Mouse (Mus musculus): ENCODE measurements around the gene Gm11168.
"Not testable (repeated sequence)": the region's sequence is repeated elsewhere in the genome, so short reads cannot be mapped to it uniquely, and the experiment has no call there.

Gene Gm11168

DNA sequence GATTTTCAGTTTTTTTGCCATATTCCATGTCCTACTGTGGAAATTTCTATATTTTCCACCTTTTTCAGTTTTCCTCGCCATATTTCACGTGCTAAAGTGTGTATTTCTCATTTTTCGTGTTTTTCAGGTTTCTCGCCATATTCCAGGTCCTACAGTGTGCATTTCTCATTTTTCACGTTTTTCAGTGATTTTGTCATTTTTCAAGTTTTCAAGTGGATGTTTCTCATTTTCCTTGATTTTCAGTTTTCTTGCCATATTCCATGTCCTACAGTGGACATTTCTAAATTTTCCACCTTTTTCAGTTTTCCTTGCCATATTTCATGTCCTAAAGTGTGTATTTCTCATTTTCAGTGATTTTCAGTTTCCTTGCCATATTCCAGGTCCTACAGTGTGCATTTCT, 23.0 kb downstream of the Gm11168 start:
- DNase-seq, result not testable (repeated sequence)

DNA sequence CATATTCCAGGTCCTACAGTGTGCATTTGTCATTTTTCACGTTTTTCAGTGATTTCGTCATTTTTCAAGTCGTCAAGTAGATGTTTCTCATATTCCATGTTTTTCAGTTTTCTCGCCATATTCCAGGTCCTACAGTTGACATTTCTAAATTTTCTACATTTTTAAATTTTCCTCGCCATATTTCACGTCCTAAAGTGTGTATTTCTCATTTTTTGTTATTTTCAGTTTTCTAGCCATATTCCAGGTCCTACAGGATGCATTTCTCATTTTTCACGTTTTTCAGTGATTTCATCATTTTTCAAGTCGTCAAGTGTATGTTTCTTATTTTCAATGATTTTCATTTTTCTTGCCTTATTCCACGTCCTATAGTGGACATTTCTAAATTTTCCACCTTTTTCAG, 23.6 kb downstream of the Gm11168 start:
- not testable (repeated sequence) for DNase-seq

DNA sequence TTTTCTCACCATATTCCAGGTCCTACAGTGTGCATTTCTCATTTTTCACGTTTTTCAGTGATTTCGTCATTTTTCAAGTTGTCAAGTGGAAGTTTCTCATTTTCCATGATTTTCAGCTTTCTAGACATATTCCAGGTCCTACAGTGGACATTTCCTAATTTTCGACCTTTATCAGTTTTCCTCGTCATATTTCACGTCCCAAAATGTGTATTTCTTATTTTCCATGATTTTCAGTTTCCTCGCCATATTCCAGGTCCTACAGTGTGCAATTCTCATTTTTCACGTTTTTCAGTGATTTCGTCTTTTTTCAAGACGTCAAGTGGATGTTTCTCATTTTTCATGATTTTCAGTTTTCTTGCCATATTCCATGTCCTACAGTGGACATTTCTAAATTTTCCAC, 24.1 kb downstream of the Gm11168 start:
- not testable (repeated sequence) for DNase-seq

DNA sequence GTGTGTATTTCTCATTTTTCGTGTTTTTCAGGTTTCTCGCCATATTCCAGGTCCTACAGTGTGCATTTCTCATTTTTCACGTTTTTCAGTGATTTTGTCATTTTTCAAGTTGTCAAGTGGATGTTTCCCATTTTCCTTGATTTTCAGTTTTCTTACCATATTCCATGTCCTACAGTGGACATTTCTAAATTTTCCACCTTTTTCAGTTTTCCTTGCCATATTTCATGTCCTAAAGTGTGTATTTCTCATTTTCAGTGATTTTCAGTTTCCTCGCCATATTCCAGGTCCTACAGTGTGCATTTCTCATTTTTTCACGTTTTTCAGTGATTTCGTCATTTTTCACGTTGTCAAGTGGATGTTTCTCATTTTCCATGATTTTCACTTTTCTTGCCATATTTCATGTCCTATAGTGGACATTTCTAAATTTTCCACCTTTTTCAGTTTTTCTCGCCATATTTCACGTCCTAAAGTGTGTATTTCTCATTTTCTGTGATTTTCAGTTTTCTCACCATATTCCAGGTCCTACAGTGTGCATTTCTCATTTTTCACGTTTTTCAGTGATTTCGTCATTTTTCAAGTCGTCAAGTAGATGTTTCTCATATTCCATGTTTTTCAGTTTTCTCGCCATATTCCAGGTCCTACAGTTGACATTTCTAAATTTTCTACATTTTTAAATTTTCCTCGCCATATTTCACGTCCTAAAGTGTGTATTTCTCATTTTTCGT, 26.3 kb downstream of the Gm11168 start:
- DNase-seq, result peak; percentile 41

DNA sequence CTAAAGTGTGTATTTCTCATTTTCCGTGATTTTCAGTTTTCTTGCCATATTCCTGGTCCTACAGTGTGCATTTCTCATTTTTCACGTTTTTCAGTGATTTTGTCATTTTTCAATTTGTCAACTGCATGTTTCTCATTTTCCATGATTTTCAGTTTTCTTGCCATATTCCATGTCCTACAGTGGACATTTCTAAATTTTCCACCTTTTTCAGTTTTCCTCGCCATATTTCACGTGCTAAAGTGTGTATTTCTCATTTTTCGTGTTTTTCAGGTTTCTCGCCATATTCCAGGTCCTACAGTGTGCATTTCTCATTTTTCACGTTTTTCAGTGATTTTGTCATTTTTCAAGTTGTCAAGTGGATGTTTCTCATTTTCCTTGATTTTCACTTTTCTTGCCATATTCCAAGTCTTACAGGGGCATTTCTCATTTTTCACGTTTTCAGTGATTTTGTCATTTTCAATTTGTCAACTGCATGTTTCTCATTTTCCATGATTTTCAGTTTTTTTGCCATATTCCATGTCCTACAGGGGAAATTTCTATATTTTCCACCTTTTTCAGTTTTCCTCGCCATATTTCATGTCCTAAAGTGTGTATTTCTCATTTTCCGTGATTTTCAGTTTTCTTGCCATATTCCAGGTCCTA, 27.7 kb downstream of the Gm11168 start:
- DNase-seq, result not testable (repeated sequence)

DNA sequence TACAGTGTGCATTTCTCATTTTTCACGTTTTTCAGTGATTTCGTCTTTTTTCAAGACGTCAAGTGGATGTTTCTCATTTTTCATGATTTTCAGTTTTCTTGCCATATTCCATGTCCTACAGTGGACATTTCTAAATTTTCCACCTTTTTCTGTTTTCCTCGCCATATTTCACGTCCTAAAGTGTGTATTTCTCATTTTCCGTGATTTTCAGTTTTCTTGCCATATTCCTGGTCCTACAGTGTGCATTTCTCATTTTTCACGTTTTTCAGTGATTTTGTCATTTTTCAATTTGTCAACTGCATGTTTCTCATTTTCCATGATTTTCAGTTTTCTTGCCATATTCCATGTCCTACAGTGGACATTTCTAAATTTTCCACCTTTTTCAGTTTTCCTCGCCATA, 31.2 kb downstream of the Gm11168 start, which contains the start of gene Gm17535:
Gm17535 (plus strand) TSS at position 301 of the 400 bp plus-strand sequence.
- DNase-seq, result not testable (repeated sequence)

DNA sequence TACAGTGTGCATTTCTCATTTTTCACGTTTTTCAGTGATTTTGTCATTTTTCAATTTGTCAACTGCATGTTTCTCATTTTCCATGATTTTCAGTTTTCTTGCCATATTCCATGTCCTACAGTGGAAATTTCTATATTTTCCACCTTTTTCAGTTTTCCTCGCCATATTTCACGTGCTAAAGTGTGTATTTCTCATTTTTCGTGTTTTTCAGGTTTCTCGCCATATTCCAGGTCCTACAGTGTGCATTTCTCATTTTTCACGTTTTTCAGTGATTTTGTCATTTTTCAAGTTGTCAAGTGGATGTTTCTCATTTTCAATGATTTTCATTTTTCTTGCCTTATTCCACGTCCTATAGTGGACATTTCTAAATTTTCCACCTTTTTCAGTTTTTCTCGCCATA, 33.4 kb downstream of the Gm11168 start, which contains the start of gene Gm10715:
Gm10715 (plus strand) TSS at position 301 of the 400 bp plus-strand sequence.
- not testable (repeated sequence) for DNase-seq

DNA sequence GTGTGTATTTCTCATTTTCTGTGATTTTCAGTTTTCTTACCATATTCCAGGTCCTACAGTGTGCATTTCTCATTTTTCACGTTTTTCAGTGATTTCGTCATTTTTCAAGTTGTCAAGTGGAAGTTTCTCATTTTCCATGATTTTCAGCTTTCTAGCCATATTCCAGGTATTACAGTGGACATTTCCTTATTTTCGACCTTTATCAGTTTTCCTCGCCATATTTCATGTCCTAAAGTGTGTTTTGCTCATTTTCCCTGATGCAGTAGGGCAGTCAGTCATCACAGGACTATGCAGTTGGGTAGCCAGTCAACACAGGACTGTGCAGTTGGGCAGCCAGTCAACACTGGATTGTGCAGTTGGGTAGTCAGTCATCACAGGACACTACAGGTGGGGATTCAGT, 35.0 kb downstream of the Gm11168 start:
- not testable (repeated sequence) for DNase-seq
